Mouse (Mus musculus): ENCODE data around the gene Sox5. TPM values are rescaled to one million over a fixed set of nuclear protein-coding genes. Genes with fewer than 3 reads are reported as not detected.
A peak's percentile ranks its signal among the peaks of the same experiment; 100 is the strongest.

Gene Sox5
- polyA plus RNA-seq, 1 experiment from 2014 or later: 19.9 TPM

DNA sequence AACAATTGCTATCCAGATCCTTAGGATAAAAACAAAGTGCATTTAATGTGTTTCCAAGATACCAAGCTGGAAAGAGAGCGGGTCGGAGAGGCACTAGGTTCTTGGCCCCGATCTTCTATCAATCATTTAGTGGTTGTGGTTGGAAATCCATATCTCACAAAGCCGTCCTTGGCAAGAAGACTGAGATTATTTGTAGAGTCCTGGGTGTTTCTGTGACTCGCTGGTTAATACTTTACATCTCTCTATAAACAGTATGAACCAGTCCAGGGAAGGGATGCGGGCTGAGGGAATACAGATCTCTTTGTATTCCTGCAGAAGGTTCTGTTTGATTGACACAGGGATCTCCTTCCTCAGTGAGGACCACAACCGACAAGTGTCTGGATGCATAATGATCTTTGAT is 714.3 kb downstream of the Sox5 start:
- H3K9me3 ChIP-seq (replicated peaks): no peaks in the 10 kb centered on the region
- no peaks in the 10 kb centered on the region for H3K36me3 ChIP-seq
- WGBS: 76% methylated on average over 7 of the region's 7 CpGs

DNA sequence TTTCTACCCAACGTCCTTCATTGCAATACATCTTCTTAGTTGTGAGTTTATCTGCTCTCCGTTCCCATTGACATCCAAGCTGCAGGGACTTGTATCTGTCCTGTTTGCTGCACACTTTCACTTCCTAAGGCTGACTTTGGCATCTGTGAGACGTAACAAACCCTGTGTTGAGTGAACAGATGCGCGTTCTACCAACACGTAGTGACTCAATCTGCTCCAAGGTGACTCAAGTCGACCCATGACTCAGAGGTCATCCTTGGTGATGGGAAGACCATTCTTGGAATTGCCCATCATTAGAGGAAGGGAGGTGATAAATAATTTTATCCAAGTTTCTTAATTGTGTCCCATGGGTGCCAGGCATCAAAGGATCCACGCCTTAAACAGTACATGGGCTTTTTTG is 719.3 kb downstream of the Sox5 start:
- Histone ChIP-seq H3K9ac (no peak overlapping the region), H3K4me2 (no peak overlapping the region), H3K27ac (ENCODE audit: poor library complexity, severe bottlenecking) (no peak overlapping the region), H3K36me3 (no peaks in the 10 kb centered on the region), H3K4me1 (replicated peaks) (no peaks in the 10 kb centered on the region), H3K27me3 (replicated peaks) (no peaks in the 10 kb centered on the region), H3K9me3 (replicated peaks) (no peaks in the 10 kb centered on the region), H3K4me3 (no peak overlapping the region)
- 78% methylated on average over 8 of the region's 8 CpGs for WGBS
- ATAC-seq (ENCODE audit: insufficient number of reproducible peaks, low FRiP score): no peak

More for the DNA sequence above, 714.3 kb downstream of the Sox5 start:
- Histone ChIP-seq H3K27me3 (replicated peaks) (no peaks in the 10 kb centered on the region), H3K4me2 (no peak overlapping the region), H3K4me1 (replicated peaks) (no peaks in the 10 kb centered on the region), H3K27ac (ENCODE audit: poor library complexity, severe bottlenecking) (no peak overlapping the region), H3K4me3 (no peak overlapping the region), H3K9ac (no peak overlapping the region)
- no peak for ATAC-seq (ENCODE audit: insufficient number of reproducible peaks, low FRiP score)

GRCm38 (mm10) chr6:144061814-144062213 is 720.0 kb downstream of the Sox5 start:
- Histone ChIP-seq H3K27ac (ENCODE audit: poor library complexity, severe bottlenecking) (no peak overlapping the region), H3K9ac (no peak overlapping the region), H3K4me1 (replicated peaks) (no peaks in the 10 kb centered on the region), H3K4me3 (no peak overlapping the region), H3K9me3 (replicated peaks) (no peaks in the 10 kb centered on the region), H3K27me3 (replicated peaks) (no peaks in the 10 kb centered on the region), H3K4me2 (no peak overlapping the region), H3K36me3 (no peaks in the 10 kb centered on the region)
- 82% methylated on average over 8 of the region's 8 CpGs for WGBS
- no peak for ATAC-seq (ENCODE audit: insufficient number of reproducible peaks, low FRiP score)

DNA sequence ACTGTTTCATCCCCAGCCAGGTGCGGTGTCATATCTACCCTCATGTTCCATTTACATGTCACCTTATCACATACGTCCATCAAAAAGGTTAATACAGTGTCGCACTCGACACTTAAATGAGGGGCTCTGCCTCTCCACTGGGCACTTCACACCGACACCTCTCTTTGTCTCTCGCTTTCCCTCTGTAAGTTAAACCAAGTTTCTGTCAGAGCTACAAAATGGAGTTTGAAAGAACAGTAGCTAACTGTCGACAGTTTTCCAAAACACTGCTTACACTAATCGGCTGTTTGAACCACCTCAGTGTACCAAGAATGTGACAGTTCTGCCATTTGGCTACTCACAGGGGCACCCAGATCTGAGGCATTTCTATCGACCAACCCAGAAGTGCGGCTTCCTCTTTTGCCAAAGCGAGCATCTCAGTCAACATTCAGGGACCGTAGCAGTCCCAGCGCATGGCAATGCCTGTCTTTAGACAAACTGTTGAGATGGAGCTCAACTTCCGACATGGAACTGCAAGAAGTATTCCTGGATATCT is 724.6 kb downstream of the Sox5 start:
- H3K4me1 ChIP-seq (replicated peaks): peaks cover 9% of the 10 kb centered on the region
- peak overlapping the region; percentile 60 for H3K27ac ChIP-seq (ENCODE audit: poor library complexity, severe bottlenecking)
- no peak for ATAC-seq (ENCODE audit: insufficient number of reproducible peaks, low FRiP score)
- no peaks in the 10 kb centered on the region for H3K9me3 ChIP-seq (replicated peaks)
- 58% methylated on average over 14 of the region's 14 CpGs for WGBS
- H3K36me3 ChIP-seq: no peaks in the 10 kb centered on the region
- H3K4me3 ChIP-seq: no peak overlapping the region
- H3K9ac ChIP-seq: no peak overlapping the region
- no peak overlapping the region for H3K4me2 ChIP-seq
- H3K27me3 ChIP-seq (replicated peaks): no peaks in the 10 kb centered on the region

- ATAC-seq (ENCODE audit: insufficient number of reproducible peaks, low FRiP score): peak; percentile 55; the same call in 1 of the 2 replicates
- 58% methylated on average over 10 of the region's 10 CpGs for WGBS
- no peaks in the 10 kb centered on the region for H3K9me3 ChIP-seq (replicated peaks)
- no peaks in the 10 kb centered on the region for H3K36me3 ChIP-seq
- H3K27ac ChIP-seq (ENCODE audit: poor library complexity, severe bottlenecking): peak overlapping the region; percentile 60
- no peak overlapping the region for H3K4me2 ChIP-seq
- no peak overlapping the region for H3K9ac ChIP-seq
- peaks cover 9% of the 10 kb centered on the region for H3K4me1 ChIP-seq (replicated peaks)
- no peak overlapping the region for H3K4me3 ChIP-seq
- H3K27me3 ChIP-seq (replicated peaks): no peaks in the 10 kb centered on the region
Observed at GRCm38 (mm10) chr6:144056252-144057097, 725.3 kb downstream of the Sox5 start.

DNA sequence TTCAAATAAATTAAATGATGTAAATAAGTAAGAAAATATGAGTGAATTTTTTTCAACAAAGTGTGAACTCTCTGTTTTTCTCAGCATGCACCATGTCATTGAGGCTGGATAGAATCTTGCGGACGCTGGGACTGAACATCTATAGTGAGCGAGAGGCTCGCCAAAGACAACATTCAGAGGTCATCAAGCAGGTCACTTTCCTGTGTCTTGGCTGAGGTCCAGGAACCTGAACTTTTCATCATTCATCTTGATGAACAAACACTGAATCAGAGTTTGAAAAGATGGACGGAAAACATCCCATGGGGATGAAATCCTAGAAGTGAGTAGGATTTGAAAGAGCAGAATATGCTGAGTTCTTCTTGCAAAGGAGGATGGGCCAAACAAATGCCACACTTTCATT is 729.3 kb downstream of the Sox5 start:
- Histone ChIP-seq H3K27me3 (replicated peaks) (no peaks in the 10 kb centered on the region), H3K4me1 (replicated peaks) (peaks cover 9% of the 10 kb centered on the region), H3K9me3 (replicated peaks) (no peaks in the 10 kb centered on the region), H3K4me2 (no peak overlapping the region), H3K9ac (no peak overlapping the region), H3K27ac (ENCODE audit: poor library complexity, severe bottlenecking) (no peak overlapping the region), H3K36me3 (no peaks in the 10 kb centered on the region), H3K4me3 (no peak overlapping the region)
- no peak for ATAC-seq (ENCODE audit: insufficient number of reproducible peaks, low FRiP score)
- WGBS: 57% methylated on average over 5 of the region's 5 CpGs

DNA sequence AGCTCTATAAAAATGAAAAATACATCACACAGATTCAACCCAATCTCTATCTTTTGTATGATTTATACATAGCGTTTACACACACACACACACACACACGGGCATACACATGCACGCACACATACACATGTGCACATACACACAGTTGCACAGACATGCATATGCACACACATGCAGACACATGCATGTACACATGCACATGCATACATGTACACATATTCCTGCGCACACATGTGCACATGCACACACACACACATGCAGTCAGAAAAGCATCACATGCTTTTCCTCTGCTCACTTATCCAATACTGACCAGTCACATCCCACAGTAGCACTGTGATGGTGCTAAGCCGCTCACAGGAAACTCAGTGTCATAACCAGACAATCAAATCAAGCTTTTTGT is 730.5 kb downstream of the Sox5 start:
- H3K4me2 ChIP-seq: no peak overlapping the region
- H3K36me3 ChIP-seq: no peaks in the 10 kb centered on the region
- no peak for ATAC-seq (ENCODE audit: insufficient number of reproducible peaks, low FRiP score)
- no peaks in the 10 kb centered on the region for H3K9me3 ChIP-seq (replicated peaks)
- H3K27me3 ChIP-seq (replicated peaks): no peaks in the 10 kb centered on the region
- H3K4me1 ChIP-seq (replicated peaks): peaks cover 9% of the 10 kb centered on the region
- no peak overlapping the region for H3K9ac ChIP-seq
- H3K4me3 ChIP-seq: no peak overlapping the region
- H3K27ac ChIP-seq (ENCODE audit: poor library complexity, severe bottlenecking): no peak overlapping the region
- WGBS: 83% methylated on average over 5 of the region's 5 CpGs

DNA sequence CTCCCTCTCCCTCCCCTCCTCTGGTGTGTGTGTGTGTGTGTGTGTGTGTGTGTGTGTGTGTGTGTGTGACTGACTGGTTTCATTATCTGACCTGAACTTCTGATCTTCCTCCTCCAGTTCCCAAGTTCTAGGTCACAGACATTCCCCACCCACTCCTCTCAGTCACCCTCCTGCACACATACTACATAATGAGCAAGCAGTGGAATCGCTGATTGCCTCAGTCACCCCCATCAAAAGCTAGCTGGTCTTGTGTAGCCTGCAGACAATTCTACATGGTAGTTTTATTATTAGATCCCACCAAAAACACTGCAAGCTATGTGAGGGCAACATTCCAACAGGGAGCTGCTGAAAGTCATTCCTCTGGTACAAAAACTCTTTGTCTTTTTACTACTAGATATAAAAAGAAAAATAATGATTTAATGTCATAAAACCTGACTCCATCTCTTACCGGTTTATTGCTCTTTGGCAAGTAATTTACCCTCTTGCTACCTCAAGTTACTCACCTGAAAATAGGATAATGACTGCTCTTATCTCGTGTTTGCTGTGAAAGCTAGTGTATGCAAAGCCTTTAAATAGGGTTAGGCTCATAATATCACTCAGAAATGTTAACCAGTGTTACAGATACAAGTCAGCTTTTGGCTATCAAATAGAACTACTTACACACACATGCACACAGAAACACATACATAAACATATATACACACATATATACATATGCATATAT is 733.4 kb downstream of the Sox5 start:
- no peak overlapping the region for H3K9ac ChIP-seq
- no peaks in the 10 kb centered on the region for H3K9me3 ChIP-seq (replicated peaks)
- H3K4me1 ChIP-seq (replicated peaks): peaks cover 5% of the 10 kb centered on the region; the same call in 1 of the 2 replicates
- H3K4me3 ChIP-seq: no peak overlapping the region
- H3K27ac ChIP-seq (ENCODE audit: poor library complexity, severe bottlenecking): no peak overlapping the region
- ATAC-seq (ENCODE audit: insufficient number of reproducible peaks, low FRiP score): no peak
- no peaks in the 10 kb centered on the region for H3K27me3 ChIP-seq (replicated peaks)
- H3K4me2 ChIP-seq: no peak overlapping the region
- WGBS: 74% methylated on average over 3 of the region's 3 CpGs
- H3K36me3 ChIP-seq: no peaks in the 10 kb centered on the region

DNA sequence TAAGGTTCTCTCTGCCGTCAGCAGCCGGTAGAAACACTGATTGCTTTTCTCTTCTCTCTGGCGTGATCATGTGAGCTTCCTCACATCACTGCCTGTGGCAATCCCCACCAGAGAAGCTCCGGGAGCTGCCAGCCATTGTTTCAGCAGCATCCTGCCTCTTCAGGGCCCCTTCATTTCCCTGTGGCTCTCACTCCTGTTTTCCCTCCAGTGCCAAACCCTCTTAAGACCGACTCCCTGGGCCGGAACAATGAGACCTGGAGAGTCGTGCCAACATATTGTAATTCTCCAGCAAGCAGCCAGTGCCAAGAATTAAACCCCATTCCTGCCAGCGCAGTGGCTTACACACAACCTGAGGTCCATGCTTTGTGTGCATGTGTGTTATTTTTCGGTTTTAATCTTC is 736.3 kb downstream of the Sox5 start:
- no peaks in the 10 kb centered on the region for H3K9me3 ChIP-seq (replicated peaks)
- no peak overlapping the region for H3K27ac ChIP-seq (ENCODE audit: poor library complexity, severe bottlenecking)
- WGBS: 62% methylated on average over 9 of the region's 9 CpGs
- H3K4me1 ChIP-seq (replicated peaks): peaks cover 14% of the 10 kb centered on the region
- ATAC-seq (ENCODE audit: insufficient number of reproducible peaks, low FRiP score): no peak
- H3K36me3 ChIP-seq: no peaks in the 10 kb centered on the region
- no peak overlapping the region for H3K4me3 ChIP-seq
- H3K27me3 ChIP-seq (replicated peaks): no peaks in the 10 kb centered on the region
- H3K4me2 ChIP-seq: no peak overlapping the region
- H3K9ac ChIP-seq: no peak overlapping the region

DNA sequence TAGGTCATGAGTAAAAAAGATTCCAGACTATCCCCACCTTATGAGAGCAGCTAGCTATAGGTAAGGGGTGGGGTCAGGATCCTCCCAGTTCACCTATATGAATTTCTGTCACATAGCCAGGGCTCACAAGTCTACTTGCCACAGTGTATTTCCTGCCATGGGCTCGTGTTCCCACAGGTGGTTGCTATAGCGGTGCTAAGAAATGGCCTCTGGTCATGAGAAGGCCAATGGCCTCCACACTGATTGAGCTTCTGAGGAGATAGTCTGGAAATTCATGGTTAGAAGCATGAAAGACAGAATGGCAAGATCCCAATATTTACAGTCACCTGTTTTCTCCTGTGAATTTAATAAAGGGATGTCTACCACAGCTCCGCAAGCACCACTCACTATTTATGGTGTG is 737.4 kb downstream of the Sox5 start:
- H3K4me1 ChIP-seq (replicated peaks): peaks cover 14% of the 10 kb centered on the region
- H3K4me2 ChIP-seq: no peak overlapping the region
- H3K4me3 ChIP-seq: no peak overlapping the region
- H3K27me3 ChIP-seq (replicated peaks): no peaks in the 10 kb centered on the region
- no peaks in the 10 kb centered on the region for H3K9me3 ChIP-seq (replicated peaks)
- no peak for ATAC-seq (ENCODE audit: insufficient number of reproducible peaks, low FRiP score)
- no peak overlapping the region for H3K27ac ChIP-seq (ENCODE audit: poor library complexity, severe bottlenecking)
- no peaks in the 10 kb centered on the region for H3K36me3 ChIP-seq
- H3K9ac ChIP-seq: no peak overlapping the region
- WGBS: 84% methylated on average over 3 of the region's 3 CpGs

DNA sequence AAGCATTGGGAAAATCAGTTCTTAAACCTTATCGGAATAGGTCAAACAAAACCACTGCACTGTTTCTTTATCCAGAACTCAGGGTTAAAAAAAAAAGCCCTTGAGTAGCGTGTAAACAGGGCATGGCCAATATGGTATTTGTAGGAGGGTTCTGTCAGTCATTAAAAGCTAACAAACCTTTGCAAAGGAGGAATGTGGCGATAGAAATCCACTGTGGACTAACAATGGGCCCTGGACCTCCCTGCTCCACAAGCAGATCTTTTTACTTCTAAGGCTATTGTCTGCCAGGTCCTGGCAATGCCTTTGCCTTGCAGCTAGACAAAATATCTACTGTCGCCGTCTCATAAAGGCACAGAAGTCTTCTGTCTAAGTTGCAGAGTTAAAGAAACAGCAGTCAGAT is 738.8 kb downstream of the Sox5 start:
- Histone ChIP-seq H3K9ac (no peak overlapping the region), H3K4me3 (no peak overlapping the region), H3K27ac (ENCODE audit: poor library complexity, severe bottlenecking) (peak overlapping the region; percentile 11; the same call in 1 of the 2 replicates), H3K27me3 (replicated peaks) (no peaks in the 10 kb centered on the region), H3K4me1 (replicated peaks) (peaks cover 17% of the 10 kb centered on the region), H3K4me2 (no peak overlapping the region), H3K9me3 (replicated peaks) (no peaks in the 10 kb centered on the region), H3K36me3 (no peaks in the 10 kb centered on the region)
- no peak for ATAC-seq (ENCODE audit: insufficient number of reproducible peaks, low FRiP score)
- 58% methylated on average over 5 of the region's 5 CpGs for WGBS
